Mouse (Mus musculus): ENCODE data around the gene Topaz1.
A peak's percentile ranks its signal among the peaks of the same experiment; 100 is the strongest.
"Not testable (repeated sequence)": the region's sequence is repeated elsewhere in the genome, so short reads cannot be mapped to it uniquely, and the experiment has no call there.

The Topaz1 gene

GRCm38 (mm10) chr9:122812386-122812785 is 65.2 kb downstream of the Topaz1 start:
- DNase-seq (ENCODE audit: low spot score): no peak

- DNase-seq (ENCODE audit: low spot score): no peak
These were observed 67.6 kb downstream of the Topaz1 start for GRCm38 (mm10) chr9:122814775-122815174.

DNA sequence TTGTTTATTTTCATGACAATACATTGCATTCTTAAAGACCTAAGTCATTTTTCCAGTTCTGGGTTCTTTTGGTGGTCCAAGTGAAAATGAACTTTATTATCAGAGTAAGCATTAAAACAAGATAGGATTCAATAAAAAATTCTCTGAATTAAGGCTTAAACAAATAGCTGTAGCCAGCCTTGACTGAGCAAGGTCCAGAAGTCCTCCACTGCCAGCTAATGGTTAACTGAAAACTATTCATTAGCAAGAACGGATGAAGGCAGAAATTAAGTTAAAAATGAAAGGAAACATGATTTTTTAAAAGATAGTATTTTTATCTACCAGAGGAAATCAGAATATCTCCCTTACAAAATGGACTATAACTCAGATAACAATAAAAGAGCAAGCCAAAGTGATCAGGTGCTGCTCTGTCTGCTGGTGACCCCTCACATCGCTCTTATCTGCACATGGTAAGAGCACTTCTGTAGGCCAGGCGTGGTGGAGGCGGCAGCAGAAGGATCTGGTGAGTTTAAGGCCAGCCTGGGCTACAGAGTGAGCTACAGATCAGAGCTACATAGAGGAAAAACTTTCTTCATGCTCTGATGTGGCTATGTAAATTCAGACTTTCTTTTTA is 68.2 kb downstream of the Topaz1 start:
- DNase-seq (ENCODE audit: low spot score): no peak

DNA sequence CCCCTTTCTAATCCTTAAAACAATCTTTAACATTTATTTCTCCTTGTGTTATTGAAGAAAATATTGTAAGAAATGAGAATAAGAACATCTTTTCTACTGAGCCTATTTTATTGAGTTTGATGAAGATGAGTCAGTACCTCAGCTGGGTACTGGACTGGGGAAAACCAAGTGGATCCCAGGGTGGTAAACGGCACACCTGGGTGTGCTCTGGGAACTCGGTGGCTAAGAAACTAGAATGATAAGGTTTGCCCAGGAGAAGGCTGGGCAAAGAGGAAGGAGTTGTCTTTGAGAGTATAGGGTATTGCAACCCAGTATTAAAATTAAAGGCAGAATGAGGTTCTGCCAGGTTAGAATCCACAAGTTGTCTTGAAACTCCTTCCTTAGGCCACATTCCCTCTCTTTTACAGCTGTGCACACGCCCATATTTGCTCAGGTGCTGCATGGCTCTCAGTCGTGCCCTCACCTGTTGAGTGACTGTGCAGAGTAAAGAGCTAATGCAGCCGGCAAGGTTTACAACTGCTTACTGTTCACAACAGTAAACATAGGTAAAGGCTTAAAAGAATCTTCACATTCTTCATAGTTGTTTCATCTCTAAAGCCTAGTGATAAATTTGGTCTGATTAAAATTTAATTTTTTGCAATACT is 76.3 kb downstream of the Topaz1 start:
- DNase-seq (ENCODE audit: low spot score): no peak

GRCm38 (mm10) chr9:122826743-122827142 is 79.6 kb downstream of the Topaz1 start:
- no peak for DNase-seq (ENCODE audit: low spot score)

DNA sequence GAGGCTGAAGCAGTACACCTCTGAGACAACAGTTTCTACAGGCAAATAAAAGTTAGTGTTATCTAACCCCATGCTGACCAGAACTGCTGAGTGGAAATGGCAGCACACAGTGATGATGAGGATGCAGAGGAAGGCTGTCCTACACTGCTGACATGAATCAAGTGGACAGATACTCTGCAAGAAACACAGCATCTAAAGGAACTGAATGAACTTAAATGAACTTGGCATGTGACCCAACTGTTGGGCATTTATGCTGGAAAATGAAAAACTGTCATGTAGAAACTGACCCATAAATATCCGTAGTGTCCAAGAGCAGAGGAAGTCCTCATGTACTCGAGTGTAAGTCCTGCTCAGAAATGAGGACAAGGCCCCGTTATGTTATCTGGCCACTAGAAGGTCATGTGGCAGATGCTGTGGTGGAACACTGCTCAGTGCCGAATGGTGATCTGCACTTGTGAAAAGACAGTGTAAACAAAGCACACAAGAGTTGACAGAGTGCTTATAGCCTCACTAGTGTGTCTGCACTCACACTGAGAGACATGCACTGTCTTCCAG is 82.8 kb downstream of the Topaz1 start:
- DNase-seq (ENCODE audit: low spot score): no peak

- no peak for DNase-seq (ENCODE audit: low spot score)
These were observed 89.0 kb downstream of the Topaz1 start for GRCm38 (mm10) chr9:122836126-122836525.

- no peak for DNase-seq (ENCODE audit: low spot score)
These were observed 89.6 kb downstream of the Topaz1 start for GRCm38 (mm10) chr9:122836790-122837189.

- DNase-seq (ENCODE audit: low spot score): no peak
These were observed 90.1 kb downstream of the Topaz1 start for GRCm38 (mm10) chr9:122837216-122837615.

- peak; percentile 52 for DNase-seq (ENCODE audit: low spot score)
These were observed 90.5 kb downstream of the Topaz1 start for GRCm38 (mm10) chr9:122837680-122838079.

- no peak for DNase-seq (ENCODE audit: low spot score)
These were observed 96.6 kb downstream of the Topaz1 start, which contains the start of gene Gm35549 for GRCm38 (mm10) chr9:122843760-122844159. Gene Gm35549 (minus strand): TSS chr9:122844035.

DNA sequence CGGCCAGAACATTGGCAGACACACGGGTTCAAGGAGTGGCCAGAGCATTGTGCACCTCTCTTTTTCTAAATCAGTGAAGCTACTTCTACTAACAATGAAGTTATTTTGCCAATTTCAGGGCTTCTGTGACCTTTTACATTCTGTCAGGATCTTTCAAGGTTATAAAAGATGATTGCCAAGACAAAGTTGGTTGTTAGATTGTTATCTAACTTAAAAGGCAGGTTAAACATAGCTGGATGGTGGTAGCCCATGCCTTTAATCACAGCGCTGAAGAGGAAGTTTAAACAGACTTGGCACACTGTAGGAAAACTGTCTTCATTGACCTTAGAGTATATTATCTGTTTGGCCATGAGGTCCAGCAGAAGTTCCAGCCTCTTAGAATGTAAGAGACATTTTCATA is 98.5 kb downstream of the Topaz1 start:
- no peak for DNase-seq (ENCODE audit: low spot score)

DNA sequence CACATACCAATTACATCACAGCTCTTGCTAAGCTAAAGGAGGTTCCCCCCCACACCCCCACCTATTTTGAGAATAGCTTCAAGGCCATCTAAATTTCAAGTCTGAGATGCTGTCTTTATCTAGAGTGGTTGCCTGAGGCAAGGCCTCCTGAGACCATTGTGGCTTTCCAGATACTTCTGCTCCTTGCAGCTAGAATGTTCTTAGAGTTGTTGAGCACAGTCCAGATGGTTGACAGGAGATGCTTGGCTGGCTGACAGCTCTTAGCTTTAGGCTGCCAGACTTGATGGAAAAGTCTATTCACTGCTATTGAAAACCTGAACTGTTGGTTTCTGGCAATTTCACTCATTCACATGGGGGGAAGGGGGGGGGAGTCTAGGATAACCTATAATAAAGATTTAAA is 99.0 kb downstream of the Topaz1 start:
- no peak for DNase-seq (ENCODE audit: low spot score)

DNA sequence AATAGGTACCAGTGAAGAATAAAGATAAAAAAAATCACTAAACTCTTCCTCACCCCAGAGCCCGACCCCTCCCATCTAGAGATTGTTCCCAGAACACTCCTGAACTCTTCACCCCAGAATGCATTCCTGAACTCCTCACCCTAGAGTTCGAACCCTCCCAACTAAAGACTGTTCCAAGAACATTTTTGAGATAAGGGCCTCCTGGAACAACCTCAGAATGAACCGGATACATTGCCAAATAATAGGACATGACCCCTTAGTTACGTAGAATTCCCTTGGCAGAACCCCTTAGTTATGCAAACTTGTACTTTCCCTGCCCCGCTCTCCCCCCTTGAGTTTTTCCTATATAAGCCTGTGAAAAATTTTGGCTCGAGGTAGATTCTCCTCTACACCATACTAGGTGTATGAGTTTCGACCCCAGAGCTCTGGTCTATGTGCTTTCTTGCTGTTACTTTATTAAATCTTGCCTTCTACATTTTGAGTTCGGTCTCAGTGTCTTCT is 100.7 kb downstream of the Topaz1 start:
- not testable (repeated sequence) for DNase-seq (ENCODE audit: low spot score)

Data from urinary bladder, postnatal 25 days (tissue).